Mouse (Mus musculus) lung, postnatal 0 days (tissue): ENCODE measurements around the gene Tjp2. TPM values are rescaled to one million over a fixed set of nuclear protein-coding genes. Genes with fewer than 3 reads are reported as not detected.
"Not testable (repeated sequence)": the region's sequence is repeated elsewhere in the genome, so short reads cannot be mapped to it uniquely, and the experiment has no call there.

ENCODE experiments used
- ATAC-seq: fragments of 200-750 bp; cut with Nextera tagmentation; 2 replicates; pipeline ENCODE4 v1.8.0; 2017; ENCODE audit warnings: moderate library complexity
- DNase-seq: peaks from one replicate; pipeline ENCODE4 v3.0.0-alpha.2; 2016; ENCODE audit warnings: low spot score
- H3K27ac ChIP-seq: fragments of 300-500 bp; sonication (generic); 2 replicates; pipeline ENCODE4 v1.5.1; 2014; ENCODE audit warnings: antibody characterized with exemption, mild to moderate bottlenecking, low read length, mixed read lengths
- H3K27me3 ChIP-seq: fragments of 300-500 bp; sonication (generic); replicated peaks from 2 replicates; pipeline ENCODE4 v1.6.1; 2014; ENCODE audit warnings: low read length, mixed read lengths; ENCODE audit not compliant: insufficient read depth
- H3K36me3 ChIP-seq: fragments of 300-500 bp; sonication (generic); 2 replicates; pipeline ENCODE4 v1.6.1; 2014; ENCODE audit warnings: low read length, mixed read lengths; ENCODE audit not compliant: insufficient read depth
- H3K4me1 ChIP-seq: fragments of 300-500 bp; sonication (generic); 2 replicates; pipeline ENCODE4 v1.6.1; 2014; ENCODE audit warnings: antibody characterized with exemption, low read depth, low read length, mixed read lengths; ENCODE audit not compliant: insufficient read depth
- H3K4me2 ChIP-seq: fragments of 300-500 bp; sonication (generic); replicated peaks from 2 replicates; pipeline ENCODE4 v1.6.1; 2014; ENCODE audit warnings: low read depth, mild to moderate bottlenecking, low read length, moderate library complexity, mixed read lengths
- H3K4me3 ChIP-seq: fragments of 300-500 bp; sonication (generic); 2 replicates; pipeline ENCODE4 v1.5.1; 2014; ENCODE audit warnings: low read depth, low read length
- H3K9ac ChIP-seq: fragments of 300-500 bp; sonication (generic); replicated peaks from 2 replicates; pipeline ENCODE4 v1.6.1; 2014; ENCODE audit warnings: low read depth, mild to moderate bottlenecking
- H3K9me3 ChIP-seq: fragments of 300-500 bp; sonication (generic); 2 replicates; pipeline ENCODE4 v1.6.1; 2016; ENCODE audit warnings: low read length, mixed read lengths
- CTCF ChIP-seq: IDR thresholded peaks from 2 replicates; pipeline ENCODE4 v1.5.1; 2016; ENCODE audit warnings: antibody characterized with exemption, mild to moderate bottlenecking
- EP300 ChIP-seq: IDR thresholded peaks from 2 replicates; pipeline ENCODE4 v1.6.1; 2016; ENCODE audit warnings: antibody characterized with exemption, mild to moderate bottlenecking, control low read depth
- WGBS: fragments of 180-500 bp; shearing (Covaris S2); extraction: QIAGEN DNeasy Blood & Tissue Kit; methylation state at CpG from one replicate; pipeline ENCODE4 v1.1.7; 2014; 5-methylcytosine and 5-hydroxymethylcytosine counted together
- polyA plus RNA-seq: library from polyadenylated mRNA; unstranded; fragments of >200 nt; fragmentation: Nextera tagmentation; extraction: Ambion mirVana; gene quantifications from 2 replicates; pipeline ENCODE4 v1.2.1, GENCODE M21; 2015

Gene Tjp2
- polyA plus RNA-seq, 1 experiment from 2014 or later = 37.8 TPM

GRCm38 (mm10) chr19:24253657-24254260, 28.9 kb upstream of the Tjp2 start:
- H3K4me1 ChIP-seq = peaks cover 7% of the 10 kb centered on the region
- H3K27ac ChIP-seq = no peak overlapping the region
- DNase-seq = no peak
- WGBS = 18% methylated on average over 9 of the region's 9 CpGs
- no peaks in the 10 kb centered on the region for H3K27me3 ChIP-seq
- H3K9me3 ChIP-seq = no peaks in the 10 kb centered on the region
- H3K4me2 ChIP-seq = no peak overlapping the region
- H3K4me3 ChIP-seq = no peak overlapping the region
- H3K9ac ChIP-seq = no peak overlapping the region
- no peaks in the 10 kb centered on the region for H3K36me3 ChIP-seq
- TF ChIP-seq EP300 (no peak), CTCF (no peak)
- ATAC-seq = no peak; the same call in 1 of the 2 replicates

GRCm38 (mm10) chr19:24251869-24252268, 27.0 kb upstream of the Tjp2 start:
- no peaks in the 10 kb centered on the region for H3K9me3 ChIP-seq
- H3K36me3 ChIP-seq = no peaks in the 10 kb centered on the region
- ATAC-seq = peak; percentile 74
- peak overlapping the region; percentile 43; the same call in 1 of the 2 replicates for H3K27ac ChIP-seq
- no peak overlapping the region for H3K9ac ChIP-seq
- H3K27me3 ChIP-seq = no peaks in the 10 kb centered on the region
- peak; percentile 55 for DNase-seq
- peak; percentile 43 for TF ChIP-seq EP300
- TF ChIP-seq CTCF = no peak
- 6% methylated on average over 6 of the region's 6 CpGs for WGBS
- peak overlapping the region; percentile 19; the same call in 1 of the 2 replicates for H3K4me2 ChIP-seq
- peaks cover 5% of the 10 kb centered on the region for H3K4me1 ChIP-seq
- no peak overlapping the region for H3K4me3 ChIP-seq

- Histone ChIP-seq H3K9me3 (no peaks in the 10 kb centered on the region), H3K4me1 (no peaks in the 10 kb centered on the region; the same call in 1 of the 2 replicates), H3K9ac (no peak overlapping the region), H3K27me3 (no peaks in the 10 kb centered on the region), H3K4me2 (no peak overlapping the region), H3K36me3 (no peaks in the 10 kb centered on the region), H3K27ac (no peak overlapping the region), H3K4me3 (no peak overlapping the region)
- ATAC-seq = no peak
- no peak for TF ChIP-seq EP300
- no peak for TF ChIP-seq CTCF
- no peak for DNase-seq
- WGBS = 88% methylated on average over 6 of the region's 6 CpGs
Measured at GRCm38 (mm10) chr19:24243340-24243739, 18.5 kb upstream of the Tjp2 start.

- TF ChIP-seq EP300 (no peak), CTCF (no peak)
- Histone ChIP-seq H3K9ac (no peak overlapping the region), H3K27me3 (no peaks in the 10 kb centered on the region), H3K36me3 (no peaks in the 10 kb centered on the region), H3K9me3 (no peaks in the 10 kb centered on the region), H3K4me1 (no peaks in the 10 kb centered on the region), H3K4me2 (no peak overlapping the region), H3K27ac (no peak overlapping the region), H3K4me3 (no peak overlapping the region)
- no peak for ATAC-seq
- no peak for DNase-seq
- WGBS = 17% methylated on average over 14 of the region's 14 CpGs
Measured at GRCm38 (mm10) chr19:24241799-24242546, 17.1 kb upstream of the Tjp2 start.

GRCm38 (mm10) chr19:24241271-24241670, 16.4 kb upstream of the Tjp2 start:
- Histone ChIP-seq H3K9ac (no peak overlapping the region), H3K4me1 (no peaks in the 10 kb centered on the region), H3K36me3 (no peaks in the 10 kb centered on the region), H3K27me3 (no peaks in the 10 kb centered on the region), H3K27ac (no peak overlapping the region), H3K4me3 (no peak overlapping the region), H3K4me2 (no peak overlapping the region), H3K9me3 (no peaks in the 10 kb centered on the region)
- 70% methylated on average over 8 of the region's 8 CpGs for WGBS
- DNase-seq (no peak), ATAC-seq (no peak)
- TF ChIP-seq CTCF (no peak), EP300 (no peak)

- Histone ChIP-seq H3K4me1 (no peaks in the 10 kb centered on the region), H3K4me2 (no peak overlapping the region), H3K4me3 (no peak overlapping the region), H3K27me3 (no peaks in the 10 kb centered on the region), H3K27ac (no peak overlapping the region), H3K9me3 (no peaks in the 10 kb centered on the region), H3K36me3 (no peaks in the 10 kb centered on the region), H3K9ac (no peak overlapping the region)
- WGBS = 80% methylated on average over 4 of the region's 4 CpGs
- DNase-seq (no peak), ATAC-seq (no peak)
- TF ChIP-seq CTCF (no peak), EP300 (no peak)
Measured at GRCm38 (mm10) chr19:24238011-24238410, 13.2 kb upstream of the Tjp2 start.

- H3K9me3 ChIP-seq = not testable (repeated sequence)
Measured at GRCm38 (mm10) chr19:24232356-24232755, 7.5 kb upstream of the Tjp2 start.

More at GRCm38 (mm10) chr19:24232356-24232755, 7.5 kb upstream of the Tjp2 start:
- H3K9ac ChIP-seq, H3K27ac ChIP-seq, H3K36me3 ChIP-seq, H3K4me3 ChIP-seq, H3K4me1 ChIP-seq, ATAC-seq, H3K27me3 ChIP-seq, DNase-seq, H3K4me2 ChIP-seq: not testable (repeated sequence)
- WGBS = 96% methylated on average over 1 of the region's 1 CpGs
